Mouse (Mus musculus): ENCODE results near the gene Cldn4.
A peak's percentile ranks its signal among the peaks of the same experiment; 100 is the strongest.

The Cldn4 gene

GRCm38 (mm10) chr5:134932903-134933276, 13.8 kb downstream of the Cldn4 start:
- peak; percentile 81 for DNase-seq (ENCODE audit: low read depth, low spot score)

GRCm38 (mm10) chr5:134932179-134932902, 14.4 kb downstream of the Cldn4 start, which contains the start of gene Mettl27:
TSS of gene Mettl27 (plus strand) at chr5:134932368.
- peak; percentile 81 for DNase-seq (ENCODE audit: low read depth, low spot score)

DNA sequence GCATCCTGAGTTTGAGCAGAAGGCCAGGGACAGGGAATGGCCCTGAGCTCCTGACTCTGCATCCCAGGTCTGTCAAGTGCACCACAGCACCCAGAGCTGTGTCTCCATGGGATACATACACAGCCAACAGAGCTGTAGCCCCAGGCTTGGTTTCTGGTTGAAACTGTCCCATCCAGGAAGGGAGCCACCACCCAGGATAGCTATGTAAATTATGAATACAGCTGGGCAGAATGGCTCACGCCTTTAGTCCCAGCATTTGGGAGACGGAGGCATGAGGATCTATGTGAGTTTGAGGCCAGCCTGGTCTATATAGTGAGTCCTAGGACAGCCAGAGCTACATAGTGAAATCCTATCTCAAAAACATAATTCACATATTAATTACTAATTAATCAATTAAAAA, 16.7 kb downstream of the Cldn4 start:
- no peak for DNase-seq (ENCODE audit: low read depth, low spot score)

GRCm38 (mm10) chr5:134926726-134927125, 20.0 kb downstream of the Cldn4 start:
- DNase-seq (ENCODE audit: low read depth, low spot score) = no peak

- DNase-seq (ENCODE audit: low read depth, low spot score) = no peak
These were observed 23.6 kb downstream of the Cldn4 start for GRCm38 (mm10) chr5:134923141-134923540.

DNA sequence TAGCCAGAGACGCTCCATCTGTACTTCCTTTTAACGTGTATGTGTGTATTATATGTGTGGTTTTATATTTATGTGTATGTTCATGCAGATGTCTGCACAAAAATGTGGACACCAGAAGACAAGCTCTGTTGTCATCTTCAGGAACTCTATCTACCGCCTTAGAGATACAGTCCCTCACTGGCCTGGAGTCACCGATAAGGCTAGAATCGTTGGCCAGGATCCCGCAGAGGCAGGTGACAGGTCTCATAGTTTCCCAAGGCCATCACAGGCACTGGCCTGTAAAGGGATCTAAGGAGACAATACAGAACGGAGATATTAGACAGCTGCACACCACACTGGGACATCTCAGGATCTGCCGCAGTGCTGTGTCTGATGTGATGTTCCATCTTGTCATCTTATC, 25.6 kb downstream of the Cldn4 start:
- no peak for DNase-seq (ENCODE audit: low read depth, low spot score)

GRCm38 (mm10) chr5:134920106-134920687, 26.5 kb downstream of the Cldn4 start:
- no peak for DNase-seq (ENCODE audit: low read depth, low spot score)

DNA sequence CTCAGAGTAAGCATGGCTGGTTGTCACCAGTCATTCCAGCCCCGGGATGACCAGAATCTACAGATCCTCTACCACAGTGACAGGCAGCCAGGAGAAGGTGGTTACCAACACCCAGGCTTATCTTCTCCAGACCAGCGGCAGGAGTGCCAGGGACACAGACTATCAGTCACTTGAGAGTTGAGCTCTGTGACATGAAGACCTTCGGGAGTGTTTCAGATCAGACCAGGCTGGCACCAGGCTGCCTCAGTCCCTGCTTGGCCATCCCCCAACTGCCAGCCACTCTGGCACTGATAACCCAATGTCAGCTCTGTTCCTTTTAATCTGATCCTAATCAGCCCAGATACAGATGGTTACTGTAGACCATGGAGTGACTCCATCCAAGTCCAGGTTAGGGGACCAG, 27.6 kb downstream of the Cldn4 start:
- DNase-seq (ENCODE audit: low read depth, low spot score) = no peak

DNA sequence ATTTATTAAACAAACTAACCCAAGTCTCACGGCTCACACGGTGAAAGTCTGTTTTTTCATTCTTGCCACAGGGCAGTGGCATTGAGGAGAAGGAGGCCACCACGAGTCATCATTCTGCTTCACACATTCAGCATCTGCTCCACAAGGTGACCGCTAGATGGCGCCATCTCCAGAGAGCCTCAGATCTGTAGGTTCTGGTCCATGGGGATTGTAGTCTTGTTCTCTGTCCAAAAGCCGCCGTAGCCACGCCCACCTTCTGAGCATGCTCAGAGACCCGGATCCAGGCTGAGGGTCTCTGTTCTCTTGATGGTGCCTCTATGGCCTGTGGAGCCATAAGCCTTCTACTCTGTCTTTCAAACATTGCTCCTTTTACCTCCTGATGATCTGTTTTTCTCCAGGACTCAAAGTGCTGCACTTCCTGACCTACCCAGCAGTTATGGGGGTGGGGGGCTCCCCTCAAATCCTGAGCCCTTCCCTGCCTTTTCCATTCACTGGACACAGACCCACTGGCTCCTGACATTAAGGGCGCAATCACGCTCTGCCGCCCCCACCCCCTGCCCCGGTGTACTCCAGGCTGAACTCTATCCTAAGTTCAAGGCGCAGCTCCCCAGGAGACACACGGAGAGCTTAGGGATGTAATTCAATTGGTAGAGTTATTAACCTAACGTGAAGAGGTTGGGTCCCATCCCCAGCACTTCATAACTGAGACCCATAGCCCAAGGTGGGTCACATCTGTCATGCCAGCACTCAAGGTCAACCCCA, 28.5 kb downstream of the Cldn4 start:
- peak; percentile 82 for DNase-seq (ENCODE audit: low read depth, low spot score)

DNA sequence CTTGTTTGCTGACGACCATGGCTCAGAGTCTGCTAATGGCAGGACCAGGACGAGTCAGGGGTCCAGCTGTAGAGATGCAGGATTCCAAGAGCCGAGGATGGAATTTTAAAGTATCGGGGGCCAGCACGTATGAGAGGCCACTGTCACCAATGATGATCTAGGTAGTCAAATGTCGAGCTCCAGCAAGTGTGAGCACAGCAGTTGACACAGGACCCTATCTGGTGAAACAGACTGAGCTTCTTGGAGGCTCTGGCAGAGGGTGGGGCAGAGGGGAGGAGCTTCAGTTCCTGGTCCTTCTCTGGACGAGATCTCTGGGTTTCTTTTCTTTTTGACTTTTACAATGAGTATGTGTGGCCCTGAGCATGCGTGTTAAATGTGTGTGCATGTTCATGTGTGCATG, 31.4 kb downstream of the Cldn4 start, which contains the start of gene Cldn13:
Gene Cldn13 (minus strand): TSS at position 216 of the 400 bp plus-strand sequence.
- no peak for DNase-seq (ENCODE audit: low read depth, low spot score)

DNA sequence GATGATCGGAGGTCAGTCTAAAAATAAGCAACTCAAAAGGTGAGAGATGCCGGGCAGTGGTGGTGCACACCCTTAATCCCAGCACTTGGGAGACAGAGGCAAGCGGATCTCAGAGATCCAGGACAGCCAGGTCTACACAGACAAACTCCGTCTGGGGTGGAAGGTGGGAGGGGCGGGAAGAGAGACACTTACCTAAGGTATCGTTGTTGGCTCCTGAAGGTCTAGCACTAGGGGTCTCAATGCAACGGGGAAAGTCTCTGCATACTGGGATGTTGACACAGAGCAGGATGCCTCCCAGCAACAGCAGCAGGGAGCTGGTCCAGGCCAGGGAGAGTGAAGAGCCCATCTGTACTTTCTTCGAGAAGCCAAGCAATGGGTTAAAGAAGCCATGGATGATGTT, 32.2 kb downstream of the Cldn4 start:
- DNase-seq (ENCODE audit: low read depth, low spot score) = no peak

- no peak for DNase-seq (ENCODE audit: low read depth, low spot score)
These were observed 33.0 kb downstream of the Cldn4 start for GRCm38 (mm10) chr5:134913753-134914152.

- DNase-seq (ENCODE audit: low read depth, low spot score) = no peak
These were observed 33.4 kb downstream of the Cldn4 start for GRCm38 (mm10) chr5:134913352-134913751.

- DNase-seq (ENCODE audit: low read depth, low spot score) = no peak
These were observed 34.8 kb downstream of the Cldn4 start for GRCm38 (mm10) chr5:134911901-134912300.

- peak; percentile 94 for DNase-seq (ENCODE audit: low read depth, low spot score)
These were observed 39.6 kb downstream of the Cldn4 start for GRCm38 (mm10) chr5:134907135-134907534.

GRCm38 (mm10) chr5:134906633-134907032, 40.1 kb downstream of the Cldn4 start, which contains the start of gene Tmem270:
TSS of gene Tmem270 (minus strand) at chr5:134906733.
- no peak for DNase-seq (ENCODE audit: low read depth, low spot score)

DNA sequence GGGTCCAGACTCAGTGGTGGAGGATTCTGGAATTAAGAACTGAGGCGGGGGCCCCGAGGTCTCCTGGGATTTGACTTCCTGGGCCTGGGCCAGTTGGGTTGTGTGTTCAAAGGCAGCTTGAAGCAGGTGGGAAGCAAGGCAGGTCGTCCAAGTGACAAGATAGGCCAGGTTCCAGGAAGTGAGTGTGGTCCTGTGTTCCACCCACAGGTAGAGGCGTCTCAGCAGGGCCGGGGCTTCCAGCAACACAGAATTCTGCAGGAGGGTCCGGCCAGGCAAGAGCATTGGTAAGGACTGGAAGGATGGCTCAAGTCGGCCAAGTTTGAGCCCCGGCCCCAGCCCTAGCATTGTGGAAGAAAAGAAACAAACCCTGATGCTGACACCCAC, 45.1 kb downstream of the Cldn4 start:
- no peak for DNase-seq (ENCODE audit: low read depth, low spot score)

DNA sequence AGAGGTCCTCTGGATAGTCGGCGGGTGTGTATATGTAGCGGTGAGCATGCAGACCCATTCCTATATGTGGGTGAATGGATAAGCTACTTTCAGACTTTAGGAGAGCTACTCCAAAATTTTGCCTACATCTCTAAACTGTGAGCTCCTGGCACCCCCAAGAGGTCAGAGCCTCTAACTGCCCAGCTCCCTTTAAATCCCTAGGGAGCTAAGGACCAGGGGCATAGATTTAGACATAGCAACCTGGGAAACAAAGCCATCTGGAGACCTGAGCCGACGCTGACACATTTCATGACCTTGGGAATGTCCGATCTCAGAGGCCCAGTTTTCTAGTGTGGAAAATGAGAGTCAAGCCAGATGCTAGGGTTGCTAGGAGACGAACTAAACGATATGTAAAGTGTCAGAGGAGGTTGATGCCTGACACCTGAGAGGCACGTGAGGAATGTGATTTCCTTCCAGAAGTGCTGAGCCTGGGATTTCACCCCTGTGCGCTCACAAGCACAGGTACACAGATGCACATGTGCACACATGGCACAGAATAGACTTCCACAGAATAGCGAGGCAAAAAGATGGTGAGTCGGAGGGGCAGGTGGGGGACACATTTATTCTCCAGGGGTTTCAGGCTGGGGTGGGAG, 45.6 kb downstream of the Cldn4 start:
- no peak for DNase-seq (ENCODE audit: low read depth, low spot score)

- no peak for DNase-seq (ENCODE audit: low read depth, low spot score)
These were observed 49.1 kb downstream of the Cldn4 start for GRCm38 (mm10) chr5:134897596-134897995.

DNA sequence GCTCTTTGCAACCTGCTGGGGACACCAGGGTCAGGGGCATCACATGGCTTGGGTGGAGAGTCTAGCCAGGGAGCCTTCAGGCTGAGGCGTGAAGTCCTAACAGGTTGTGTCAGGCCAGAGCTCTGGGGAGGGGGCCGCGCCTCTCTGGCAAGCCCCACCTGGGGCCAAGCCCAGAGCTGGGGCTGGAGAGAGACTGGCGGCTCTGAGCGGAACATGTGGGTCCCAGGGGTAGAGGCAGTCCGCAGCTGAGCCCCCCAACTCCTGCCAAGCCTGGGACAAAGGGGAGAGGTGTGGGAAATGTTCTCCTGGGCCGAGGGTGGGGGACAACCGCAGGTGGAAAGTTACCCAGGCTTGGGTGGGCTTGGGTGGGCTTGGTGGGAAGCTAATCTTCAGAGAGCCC, 49.8 kb downstream of the Cldn4 start:
- no peak for DNase-seq (ENCODE audit: low read depth, low spot score)

DNA sequence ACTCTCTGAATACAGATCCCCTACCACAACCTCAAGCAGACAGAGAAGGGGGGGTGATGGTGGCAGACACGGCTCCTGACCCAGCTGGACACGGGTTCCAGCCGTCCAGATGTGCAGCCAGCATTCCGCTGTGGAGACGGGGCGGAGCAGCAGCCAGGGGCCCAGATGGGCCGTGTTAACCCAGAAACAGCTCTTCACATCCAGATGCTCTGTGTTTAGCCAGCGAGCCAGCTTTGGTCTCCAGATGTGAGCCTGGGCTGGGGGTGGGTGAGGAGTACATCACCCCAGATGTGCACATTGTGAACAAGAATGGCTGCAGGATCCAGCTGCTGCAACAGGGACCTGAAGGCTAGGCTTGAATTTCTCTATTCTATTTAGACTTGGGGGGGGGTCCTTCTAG, 51.4 kb downstream of the Cldn4 start:
- no peak for DNase-seq (ENCODE audit: low read depth, low spot score)

Data from WW6 (cell line).